Mouse (Mus musculus) kidney, embryonic 15.5 days (tissue): ENCODE measurements around the gene Ggta1. TPM values are rescaled to one million over a fixed set of nuclear protein-coding genes. Genes with fewer than 3 reads are reported as not detected.

Source experiments
- ATAC-seq: fragments of 200-750 bp; cut with Nextera tagmentation; replicated peaks from 2 replicates; pipeline ENCODE4 v1.8.0; 2017; ENCODE audit warnings: moderate TSS enrichment; ENCODE audit not compliant: low FRiP score
- H3K27ac ChIP-seq: fragments of 300-500 bp; sonication (generic); 2 replicates; pipeline ENCODE4 v1.5.1; 2015; ENCODE audit warnings: mild to moderate bottlenecking, inconsistent platforms
- H3K27me3 ChIP-seq: fragments of 300-500 bp; sonication (generic); 2 replicates; pipeline ENCODE4 v1.6.1; 2015; ENCODE audit warnings: inconsistent platforms
- H3K36me3 ChIP-seq: fragments of 300-500 bp; sonication (generic); 2 replicates; pipeline ENCODE4 v1.6.1; 2015; ENCODE audit warnings: inconsistent platforms
- H3K4me1 ChIP-seq: fragments of 300-500 bp; sonication (generic); 2 replicates; pipeline ENCODE4 v1.6.1; 2015; ENCODE audit warnings: inconsistent platforms
- H3K4me2 ChIP-seq: fragments of 300-500 bp; sonication (generic); 2 replicates; pipeline ENCODE4 v1.6.1; 2015; ENCODE audit warnings: moderate library complexity, mild to moderate bottlenecking, inconsistent platforms
- H3K4me3 ChIP-seq: fragments of 300-500 bp; sonication (generic); replicated peaks from 2 replicates; pipeline ENCODE4 v1.5.1; 2015; ENCODE audit warnings: mild to moderate bottlenecking, inconsistent platforms
- H3K9ac ChIP-seq: fragments of 300-500 bp; sonication (generic); 2 replicates; pipeline ENCODE4 v1.6.1; 2015; ENCODE audit warnings: mild to moderate bottlenecking, inconsistent platforms
- H3K9me3 ChIP-seq: fragments of 300-500 bp; sonication (generic); replicated peaks from 2 replicates; pipeline ENCODE4 v1.6.1; 2016; ENCODE audit warnings: inconsistent platforms
- WGBS: fragments of 180-500 bp; shearing (Covaris S2); methylation state at CpG from one replicate; pipeline ENCODE4 v1.1.7; 2015; ENCODE audit warnings: mixed read lengths; 5-methylcytosine and 5-hydroxymethylcytosine counted together
- polyA plus RNA-seq: library from polyadenylated mRNA; unstranded; fragments of >200 nt; fragmentation: Nextera tagmentation; extraction: Ambion mirVana; gene quantifications from 2 replicates; pipeline ENCODE4 v1.2.1, GENCODE M21; 2015

The Ggta1 gene
- polyA plus RNA-seq, 1 experiment from 2014 or later: 20.5 TPM

GRCm38 (mm10) chr2:35503021-35503722 lies 40.1 kb upstream of the Ggta1 start:
- Histone ChIP-seq H3K36me3 (no peaks in the 10 kb centered on the region), H3K4me3 (no peak overlapping the region), H3K9me3 (no peaks in the 10 kb centered on the region), H3K4me2 (no peak overlapping the region), H3K9ac (no peak overlapping the region), H3K4me1 (peaks cover 52% of the 10 kb centered on the region), H3K27me3 (no peaks in the 10 kb centered on the region), H3K27ac (peak overlapping the region; percentile 85)
- WGBS: 66% methylated on average over 12 of the region's 12 CpGs
- no peak for ATAC-seq

GRCm38 (mm10) chr2:35502561-35502960 lies 39.5 kb upstream of the Ggta1 start:
- Histone ChIP-seq H3K27ac (peak overlapping the region; percentile 85; the same call in 1 of the 2 replicates), H3K4me3 (no peak overlapping the region), H3K4me2 (no peak overlapping the region), H3K27me3 (no peaks in the 10 kb centered on the region), H3K4me1 (peaks cover 49% of the 10 kb centered on the region), H3K9ac (no peak overlapping the region), H3K36me3 (no peaks in the 10 kb centered on the region), H3K9me3 (no peaks in the 10 kb centered on the region)
- no peak for ATAC-seq
- 81% methylated on average over 3 of the region's 3 CpGs for WGBS

- Histone ChIP-seq H3K27me3 (no peaks in the 10 kb centered on the region), H3K4me3 (no peak overlapping the region), H3K4me1 (peaks cover 43% of the 10 kb centered on the region), H3K9me3 (no peaks in the 10 kb centered on the region), H3K4me2 (no peak overlapping the region), H3K27ac (no peak overlapping the region), H3K36me3 (no peaks in the 10 kb centered on the region), H3K9ac (no peak overlapping the region)
- ATAC-seq: no peak
- 73% methylated on average over 7 of the region's 7 CpGs for WGBS
Measured at GRCm38 (mm10) chr2:35499474-35499873, 36.4 kb upstream of the Ggta1 start.

GRCm38 (mm10) chr2:35498961-35499360 lies 35.9 kb upstream of the Ggta1 start:
- WGBS: 76% methylated on average over 3 of the region's 3 CpGs
- Histone ChIP-seq H3K4me3 (no peak overlapping the region), H3K36me3 (no peaks in the 10 kb centered on the region), H3K27ac (no peak overlapping the region), H3K9me3 (no peaks in the 10 kb centered on the region), H3K27me3 (no peaks in the 10 kb centered on the region), H3K4me1 (peaks cover 38% of the 10 kb centered on the region), H3K9ac (no peak overlapping the region), H3K4me2 (no peak overlapping the region)
- no peak for ATAC-seq

- WGBS: 92% methylated on average over 2 of the region's 2 CpGs
- Histone ChIP-seq H3K4me3 (no peak overlapping the region), H3K9ac (no peak overlapping the region), H3K27ac (no peak overlapping the region), H3K4me1 (peaks cover 26% of the 10 kb centered on the region), H3K36me3 (no peaks in the 10 kb centered on the region), H3K27me3 (no peaks in the 10 kb centered on the region), H3K4me2 (no peak overlapping the region), H3K9me3 (no peaks in the 10 kb centered on the region)
- no peak for ATAC-seq
Measured at GRCm38 (mm10) chr2:35497662-35498196, 34.7 kb upstream of the Ggta1 start.

GRCm38 (mm10) chr2:35496279-35497013 lies 33.4 kb upstream of the Ggta1 start:
- peak; percentile 59; the same call in 1 of the 2 replicates for ATAC-seq
- Histone ChIP-seq H3K9me3 (no peaks in the 10 kb centered on the region), H3K27ac (peak overlapping the region; percentile 77), H3K4me3 (no peak overlapping the region), H3K4me1 (peaks cover 18% of the 10 kb centered on the region), H3K27me3 (no peaks in the 10 kb centered on the region), H3K4me2 (no peak overlapping the region), H3K36me3 (no peaks in the 10 kb centered on the region), H3K9ac (no peak overlapping the region)
- 19% methylated on average over 5 of the region's 5 CpGs for WGBS

- no peak overlapping the region for H3K4me3 ChIP-seq
- no peaks in the 10 kb centered on the region for H3K27me3 ChIP-seq
- no peak for ATAC-seq
- no peaks in the 10 kb centered on the region for H3K36me3 ChIP-seq
- no peak overlapping the region for H3K9ac ChIP-seq
- H3K4me2 ChIP-seq: no peak overlapping the region
- no peaks in the 10 kb centered on the region for H3K9me3 ChIP-seq
- WGBS: 61% methylated on average over 16 of the region's 16 CpGs
- H3K27ac ChIP-seq: peak overlapping the region; percentile 77
- peaks cover 24% of the 10 kb centered on the region for H3K4me1 ChIP-seq
Measured at GRCm38 (mm10) chr2:35495486-35496278, 32.7 kb upstream of the Ggta1 start.

- H3K4me3 ChIP-seq: no peak overlapping the region
- 91% methylated on average over 7 of the region's 7 CpGs for WGBS
- no peaks in the 10 kb centered on the region for H3K27me3 ChIP-seq
- H3K9ac ChIP-seq: no peak overlapping the region
- H3K9me3 ChIP-seq: no peaks in the 10 kb centered on the region
- no peak for ATAC-seq
- H3K27ac ChIP-seq: no peak overlapping the region
- H3K4me1 ChIP-seq: peaks cover 29% of the 10 kb centered on the region
- no peaks in the 10 kb centered on the region for H3K36me3 ChIP-seq
- H3K4me2 ChIP-seq: no peak overlapping the region
Measured at GRCm38 (mm10) chr2:35493566-35493965, 30.5 kb upstream of the Ggta1 start.

- H3K27me3 ChIP-seq: no peaks in the 10 kb centered on the region
- no peak overlapping the region for H3K4me3 ChIP-seq
- no peak for ATAC-seq
- H3K27ac ChIP-seq: no peak overlapping the region
- no peak overlapping the region for H3K9ac ChIP-seq
- no peaks in the 10 kb centered on the region for H3K9me3 ChIP-seq
- peaks cover 19% of the 10 kb centered on the region for H3K4me1 ChIP-seq
- 90% methylated on average over 24 of the region's 24 CpGs for WGBS
- H3K36me3 ChIP-seq: no peaks in the 10 kb centered on the region
- H3K4me2 ChIP-seq: no peak overlapping the region
Measured at GRCm38 (mm10) chr2:35491151-35491550, 28.1 kb upstream of the Ggta1 start.

GRCm38 (mm10) chr2:35490458-35491111 lies 27.6 kb upstream of the Ggta1 start:
- Histone ChIP-seq H3K36me3 (no peaks in the 10 kb centered on the region), H3K4me3 (no peak overlapping the region), H3K9ac (no peak overlapping the region), H3K27me3 (no peaks in the 10 kb centered on the region), H3K4me2 (peak overlapping the region; percentile 22; the same call in 1 of the 2 replicates), H3K9me3 (no peaks in the 10 kb centered on the region), H3K27ac (no peak overlapping the region), H3K4me1 (peaks cover 13% of the 10 kb centered on the region)
- 28% methylated on average over 17 of the region's 17 CpGs for WGBS
- no peak for ATAC-seq

- Histone ChIP-seq H3K27me3 (no peaks in the 10 kb centered on the region), H3K4me1 (peaks cover 11% of the 10 kb centered on the region), H3K9me3 (no peaks in the 10 kb centered on the region), H3K9ac (no peak overlapping the region), H3K4me2 (no peak overlapping the region), H3K27ac (no peak overlapping the region), H3K36me3 (no peaks in the 10 kb centered on the region), H3K4me3 (no peak overlapping the region)
- 79% methylated on average over 3 of the region's 3 CpGs for WGBS
- ATAC-seq: no peak
Measured at GRCm38 (mm10) chr2:35487700-35488099, 24.7 kb upstream of the Ggta1 start.
